Mouse (Mus musculus) lung, adult 2 months (tissue): ENCODE measurements around the gene Tusc2.

Source experiments
- CTCF ChIP-seq: fragments of 200-500 bp; IDR thresholded peaks from 2 replicates; pipeline ENCODE4 v1.5.1; 2011; ENCODE audit warnings: mild to moderate bottlenecking, low read length, control low read depth; ENCODE audit not compliant: insufficient read depth
- POLR2A ChIP-seq: fragments of 200-500 bp; IDR thresholded peaks from 2 replicates; pipeline ENCODE4 v1.6.1; 2011; ENCODE audit warnings: low read depth, mild to moderate bottlenecking, control low read depth, low read length, borderline replicate concordance; ENCODE audit errors: extremely low read depth

DNA sequence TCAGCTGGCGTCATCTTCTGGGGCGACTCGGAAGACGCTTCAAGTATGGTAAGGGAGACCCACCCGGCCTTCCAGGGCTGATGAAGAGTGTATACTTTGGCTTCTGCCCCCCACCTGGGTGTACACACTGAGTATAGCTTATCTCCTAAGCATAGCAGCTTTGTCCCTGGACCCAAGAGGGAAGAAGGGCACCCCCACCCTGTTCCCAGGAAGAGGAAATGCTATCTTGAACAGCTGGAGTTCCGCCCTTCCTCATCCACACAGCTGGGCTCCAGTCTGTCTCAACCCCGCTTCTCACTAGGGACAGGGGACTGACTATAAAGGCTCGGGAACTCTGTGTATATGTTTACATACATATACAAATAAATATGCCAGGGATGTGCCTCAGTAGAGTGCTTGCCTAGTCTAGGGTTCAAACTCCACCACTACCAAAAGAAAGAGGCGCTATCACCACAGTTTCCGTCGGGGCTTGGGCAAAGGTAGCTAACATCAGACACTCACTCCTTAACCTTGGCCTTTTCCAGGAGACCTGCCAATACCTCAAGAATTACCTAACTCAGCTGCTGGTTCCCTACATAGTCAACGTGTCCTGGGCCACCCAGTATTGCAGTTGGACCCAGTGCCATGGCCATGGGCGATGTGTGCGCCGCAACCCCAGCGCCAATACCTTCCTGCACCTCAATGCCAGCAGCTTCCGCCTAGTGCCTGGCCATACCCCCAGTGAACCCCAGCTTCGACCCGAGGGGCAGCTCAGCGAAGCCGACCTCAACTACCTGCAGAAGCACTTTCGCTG lies 8.7 kb downstream of the Tusc2 start:
- TF ChIP-seq CTCF (no peak), POLR2A (no peak; the same call in 1 of the 2 replicates)
